Mouse (Mus musculus): ENCODE measurements around the gene Rasl11b. TPM values are rescaled to one million over a fixed set of nuclear protein-coding genes. Genes with fewer than 3 reads are reported as not detected.

Gene Rasl11b
- polyA plus RNA-seq, 1 experiment from 2014 or later, result 91.2 TPM

DNA sequence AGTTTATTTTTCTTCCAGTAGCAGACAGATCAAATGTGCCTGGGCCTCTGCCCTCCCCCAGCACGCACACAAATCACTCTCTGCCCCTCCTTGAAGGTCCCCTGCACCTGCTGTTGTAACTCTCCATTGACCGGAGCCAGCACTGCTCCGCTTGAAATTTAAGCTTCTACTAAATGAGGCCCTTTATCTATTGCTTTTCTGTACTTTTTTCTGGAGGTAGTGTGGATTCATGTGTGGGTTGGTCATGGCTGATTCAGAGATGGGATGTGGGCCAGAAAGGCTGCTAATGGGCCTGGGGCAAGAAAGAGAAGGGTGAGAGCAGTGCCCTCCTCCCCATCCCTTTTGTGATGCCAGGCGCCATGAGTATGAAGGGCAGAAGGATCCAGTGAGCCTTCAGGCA lies 51.4 kb downstream of the Rasl11b start:
- WGBS, result 76% methylated on average over 4 of the region's 4 CpGs
- H3K27ac ChIP-seq, result 0 out of 2 replicates have a peak overlapping the region, but pooled peaks have one; percentile 38
- H3K36me3 ChIP-seq, result no peaks in the 10 kb centered on the region
- H3K4me3 ChIP-seq, result no peak overlapping the region
- H3K4me1 ChIP-seq, result peaks cover 35% of the 10 kb centered on the region
- no peaks in the 10 kb centered on the region for H3K27me3 ChIP-seq (ENCODE audit: low read depth, poor library complexity, severe bottlenecking)
- H3K9me3 ChIP-seq (replicated peaks), result no peaks in the 10 kb centered on the region
- DNase-seq (ENCODE audit: low spot score), result no peak

DNA sequence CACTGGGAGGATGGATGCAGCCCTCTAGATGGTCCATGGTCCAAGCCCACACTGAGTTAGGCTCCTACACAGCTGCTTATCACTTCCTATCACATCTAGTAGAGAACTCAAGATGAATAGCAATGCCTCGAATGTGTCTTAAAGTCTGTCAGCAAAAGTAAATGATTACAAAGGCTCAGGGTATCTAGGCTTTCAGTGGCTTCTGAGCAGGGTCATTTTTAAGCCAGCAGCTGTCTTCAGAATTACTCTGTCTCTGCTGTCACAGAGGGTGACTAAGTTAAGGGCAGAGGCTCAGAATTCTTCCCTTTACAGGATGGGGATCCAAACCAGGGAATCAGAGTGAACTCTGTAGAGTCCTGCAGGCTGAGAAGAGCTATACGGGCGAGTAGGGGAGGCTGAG lies 51.9 kb downstream of the Rasl11b start:
- DNase-seq (ENCODE audit: low spot score), result no peak
- no peaks in the 10 kb centered on the region for H3K36me3 ChIP-seq
- H3K9me3 ChIP-seq (replicated peaks), result no peaks in the 10 kb centered on the region
- peaks cover 37% of the 10 kb centered on the region for H3K4me1 ChIP-seq
- no peaks in the 10 kb centered on the region for H3K27me3 ChIP-seq (ENCODE audit: low read depth, poor library complexity, severe bottlenecking)
- 85% methylated on average over 3 of the region's 3 CpGs for WGBS
- H3K4me3 ChIP-seq, result no peak overlapping the region
- H3K27ac ChIP-seq, result 0 out of 2 replicates have a peak overlapping the region, but pooled peaks have one; percentile 38

Other genes with a start within 250 kb of the Rasl11b start
- gene Usp46, start 126.9 kb upstream of the Rasl11b start, polyA plus RNA-seq (2016; fragmentation: Nextera tagmentation; extraction: Ambion mirVana), result 30.8 and 37.9 TPM in 2 replicates